Mouse (Mus musculus): ENCODE data around the gene Cacna1s. TPM values are rescaled to one million over a fixed set of nuclear protein-coding genes. Genes with fewer than 3 reads are reported as not detected.
A peak's percentile ranks its signal among the peaks of the same experiment; 100 is the strongest.

The Cacna1s gene
- polyA plus RNA-seq, 3 experiments from 2014 or later = 2.7 to 5.0 (median 4.9) TPM

DNA sequence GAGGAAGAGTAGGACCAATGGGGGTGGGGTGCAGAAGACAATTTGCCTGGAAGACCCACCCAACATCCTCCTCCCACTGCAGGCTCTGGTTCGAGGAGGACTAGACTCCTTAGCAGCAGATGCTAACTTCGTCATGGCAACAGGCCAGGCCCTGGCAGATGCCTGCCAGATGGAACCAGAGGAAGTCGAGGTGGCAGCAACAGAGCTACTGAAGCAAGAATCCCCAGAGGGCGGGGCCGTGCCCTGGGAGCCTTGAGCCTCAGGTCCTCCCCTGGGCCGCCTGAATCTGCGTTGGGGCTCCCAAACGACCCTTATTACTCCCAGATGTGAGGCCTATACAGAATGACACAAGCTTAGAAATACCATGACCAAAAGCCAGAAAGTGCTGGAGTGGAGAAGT is 66.3 kb downstream of the Cacna1s start:
- no peak for ATAC-seq

DNA sequence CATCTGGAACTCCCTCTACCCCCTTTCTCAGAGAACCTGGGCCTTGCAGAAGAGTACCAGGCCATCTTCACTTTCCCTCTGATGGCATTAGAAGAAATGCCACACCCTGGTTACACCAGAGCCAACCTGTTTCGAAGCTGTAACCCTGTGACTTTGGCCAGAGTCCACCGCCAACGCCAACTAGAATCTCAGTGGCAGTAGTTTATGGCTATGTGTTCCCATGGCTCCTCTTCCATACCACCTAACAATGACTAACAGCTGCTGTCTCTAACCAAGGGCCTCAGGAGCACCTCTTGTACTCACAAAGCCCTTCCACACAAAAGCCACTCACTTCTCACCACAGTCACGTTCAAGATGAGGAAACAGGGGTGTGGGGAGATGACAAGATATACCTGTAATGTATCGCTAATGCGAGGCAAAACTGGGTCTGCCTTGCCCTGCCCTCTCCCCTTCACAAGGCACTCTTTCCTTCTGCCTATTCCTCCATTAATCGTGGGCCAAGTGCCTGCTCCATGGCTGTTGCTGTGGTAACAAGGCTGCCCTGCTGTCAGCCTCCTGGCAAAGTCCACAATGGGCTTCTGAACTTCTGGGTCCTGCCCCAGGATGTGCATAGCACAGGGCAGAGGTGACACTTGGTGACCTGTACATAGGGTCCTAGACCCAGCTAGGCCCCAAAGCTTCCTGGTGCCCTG is 67.2 kb downstream of the Cacna1s start:
- no peak for ATAC-seq

DNA sequence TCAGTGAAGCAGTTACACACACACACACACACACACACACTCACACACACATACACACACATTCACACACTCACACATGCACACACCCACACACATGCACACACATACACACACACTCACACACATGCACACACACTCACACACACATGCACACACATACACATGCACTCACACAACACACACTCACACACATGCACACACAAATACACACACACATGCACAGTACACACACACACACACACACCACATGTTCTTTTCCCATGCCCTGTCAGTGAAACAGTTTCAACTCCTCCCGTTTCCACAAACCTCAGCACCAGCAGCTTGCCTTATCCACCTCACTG is 67.7 kb downstream of the Cacna1s start:
- no peak for ATAC-seq

DNA sequence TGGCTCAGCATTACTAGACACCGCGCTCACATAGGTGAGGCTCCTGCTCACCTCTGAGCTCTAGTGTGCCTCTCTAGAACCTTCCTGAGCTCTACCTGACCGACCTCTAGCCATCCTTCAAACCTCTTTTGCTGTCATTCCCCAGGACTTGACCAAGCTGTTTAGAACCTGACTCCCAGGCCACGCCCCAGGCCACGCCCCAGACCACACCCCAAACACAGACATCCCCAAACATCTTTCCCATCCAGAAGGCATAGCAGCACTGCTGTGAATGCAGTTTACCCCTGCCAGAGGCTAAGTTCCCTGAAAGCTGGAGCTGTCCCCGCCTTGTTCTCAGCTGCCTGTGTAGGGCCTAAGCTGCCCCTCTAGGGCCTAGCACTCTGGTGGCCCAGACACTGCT is 68.2 kb downstream of the Cacna1s start:
- ATAC-seq = no peak

DNA sequence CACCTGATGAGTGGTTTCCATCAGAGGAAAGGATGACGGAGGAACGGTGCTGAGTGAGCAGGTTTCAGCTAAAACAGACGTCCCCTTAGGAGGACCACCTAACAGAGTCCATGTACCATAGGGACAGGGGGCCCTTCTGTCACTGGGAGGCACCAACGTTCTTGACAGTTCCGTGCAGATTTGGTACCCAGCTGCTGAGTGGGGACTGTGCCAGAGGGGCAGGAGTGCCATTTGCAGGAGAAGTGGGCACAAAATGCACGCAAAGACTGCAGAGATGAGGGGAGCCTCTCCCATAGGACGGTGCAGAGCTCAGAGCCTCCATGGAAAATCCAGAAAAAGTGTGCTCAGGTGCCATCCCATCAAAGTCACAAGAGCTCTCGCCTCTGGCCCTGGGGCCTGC is 69.5 kb downstream of the Cacna1s start:
- ATAC-seq = no peak

DNA sequence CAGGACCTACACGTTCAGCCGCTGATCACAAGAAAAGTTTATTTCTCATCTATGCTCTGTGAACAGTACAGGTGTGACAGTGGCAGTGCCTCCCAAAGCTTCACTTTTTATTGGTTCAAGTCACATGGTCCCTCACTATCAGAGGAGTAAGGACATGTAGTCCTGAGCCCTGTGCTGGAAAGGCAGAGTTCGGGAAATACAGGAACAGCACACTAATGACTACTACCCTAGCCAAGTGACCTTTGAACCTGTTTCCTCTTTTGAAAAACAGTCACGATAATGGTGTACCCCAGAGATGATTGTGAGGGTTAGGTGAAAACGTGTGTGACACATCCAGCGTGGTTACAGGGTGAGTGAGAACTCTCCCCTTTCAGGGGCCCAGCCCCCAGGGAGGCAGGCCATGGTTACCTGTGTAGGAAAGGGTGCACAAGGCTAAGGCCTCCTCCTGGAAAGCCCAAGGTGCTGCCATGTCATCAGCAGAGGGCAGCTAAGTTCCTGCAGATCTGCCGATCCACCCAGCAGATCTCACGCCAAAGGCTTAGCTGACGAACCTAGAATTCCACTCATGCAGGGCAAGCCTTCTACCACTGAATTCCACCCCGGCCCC is 73.7 kb downstream of the Cacna1s start:
- ATAC-seq = no peak

DNA sequence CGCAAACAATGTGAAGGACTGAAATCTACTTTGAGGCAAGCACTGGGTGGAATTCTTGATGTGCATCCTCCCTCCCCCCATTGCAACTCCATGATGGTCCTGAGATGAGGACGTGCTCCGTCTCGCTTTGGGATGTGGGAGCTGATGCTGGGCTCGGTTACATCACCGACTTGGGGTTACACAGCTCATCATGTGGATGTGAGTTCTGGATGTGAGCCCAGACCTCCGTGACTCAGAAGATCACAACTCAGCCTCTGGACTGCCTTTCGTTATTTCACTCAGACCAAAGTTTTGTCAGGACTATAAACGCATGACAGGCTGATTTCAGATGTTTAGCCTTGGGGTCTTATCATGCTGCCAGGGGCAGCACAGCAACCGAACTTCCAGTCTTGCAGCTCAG is 74.3 kb downstream of the Cacna1s start:
- no peak for ATAC-seq

DNA sequence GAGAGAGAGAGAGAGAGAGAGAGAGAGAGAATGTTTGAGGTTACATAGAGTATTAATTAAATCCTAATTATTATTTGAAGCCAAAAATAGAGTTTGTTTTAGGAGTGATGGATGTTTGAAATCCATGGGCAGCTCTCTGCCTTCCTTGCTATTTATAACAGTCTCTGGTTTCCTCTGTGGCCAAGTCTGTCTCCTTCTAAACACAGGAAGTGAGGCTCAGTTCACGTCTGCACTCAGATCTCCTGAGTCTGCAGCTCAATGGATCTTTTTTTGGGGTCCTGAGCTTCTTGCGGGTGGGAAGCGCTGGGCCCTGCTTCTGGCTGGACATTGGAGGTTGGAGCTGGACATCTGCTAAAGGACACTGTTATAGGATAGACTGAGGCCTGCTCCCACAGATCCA is 75.3 kb downstream of the Cacna1s start:
- peak; percentile 44 for ATAC-seq

DNA sequence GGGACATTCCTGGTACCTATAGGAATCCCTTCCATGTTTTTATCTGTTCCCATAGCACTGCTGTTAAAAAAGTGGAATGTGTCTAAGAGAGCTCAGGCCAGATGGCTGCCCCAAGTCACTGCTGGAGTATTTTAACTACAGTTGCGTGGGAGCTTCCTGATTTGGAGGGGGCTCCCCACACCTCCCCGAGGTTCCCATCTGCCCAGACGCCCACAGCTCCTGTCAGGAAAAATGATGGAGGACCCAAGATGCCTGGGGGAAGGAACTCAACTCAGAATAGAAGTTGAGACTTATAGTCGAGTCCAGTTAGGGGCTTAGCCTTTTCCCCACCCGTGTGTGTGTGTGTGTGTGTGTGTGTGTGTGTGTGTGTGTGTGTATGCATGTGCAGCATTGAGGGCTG is 75.9 kb downstream of the Cacna1s start:
- ATAC-seq = no peak

DNA sequence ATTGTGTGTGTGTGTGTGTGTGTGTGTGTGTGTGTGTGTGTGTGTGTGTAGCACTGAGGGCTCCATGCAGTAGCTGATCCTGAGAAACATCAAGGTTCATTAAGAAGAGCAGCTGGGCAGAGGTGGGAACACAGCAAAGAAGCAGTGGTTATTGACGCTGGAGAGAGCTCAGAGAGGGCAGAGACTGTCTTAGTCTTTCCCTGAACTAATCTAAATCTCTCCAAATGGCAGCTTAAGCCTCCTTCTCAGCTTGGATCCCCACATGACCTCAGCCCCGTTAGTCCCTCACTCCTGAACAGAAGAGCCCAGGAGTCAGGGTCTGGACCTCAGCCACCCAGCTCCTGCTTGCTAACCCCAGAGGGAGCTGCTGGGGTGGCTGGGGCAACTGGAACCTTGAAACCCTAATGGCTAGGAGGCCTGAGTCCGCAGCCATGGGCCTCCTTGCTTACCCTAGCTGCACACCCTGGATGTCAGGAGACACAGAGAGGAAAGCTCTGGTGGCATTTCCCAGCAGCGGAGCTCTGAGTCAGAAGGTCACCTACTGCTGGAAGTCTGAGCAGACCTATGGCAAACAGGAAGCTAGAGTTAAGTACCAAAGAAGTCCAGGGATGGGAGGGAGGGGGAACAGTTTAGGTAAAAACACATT is 76.5 kb downstream of the Cacna1s start:
- ATAC-seq = no peak

DNA sequence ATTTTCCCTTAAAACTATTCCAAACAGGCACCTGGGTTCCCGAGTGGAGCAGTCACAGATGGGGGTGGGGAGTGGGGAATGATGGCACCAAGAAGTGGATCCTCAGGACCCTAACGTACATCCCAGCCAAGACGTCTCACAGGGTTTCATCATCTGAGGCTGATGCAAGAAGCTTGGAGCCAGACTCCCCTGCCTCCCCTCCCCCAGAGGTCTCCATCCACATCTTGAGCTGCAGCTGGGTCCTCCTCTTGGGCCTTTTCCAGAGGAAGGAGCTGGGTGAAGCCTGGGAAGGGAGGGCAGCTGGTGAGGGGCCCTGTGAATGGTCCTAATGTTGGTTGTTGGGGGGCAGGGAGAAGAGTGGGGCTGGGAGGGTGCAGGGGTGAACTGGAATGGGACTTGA is 77.6 kb downstream of the Cacna1s start:
- no peak for ATAC-seq

DNA sequence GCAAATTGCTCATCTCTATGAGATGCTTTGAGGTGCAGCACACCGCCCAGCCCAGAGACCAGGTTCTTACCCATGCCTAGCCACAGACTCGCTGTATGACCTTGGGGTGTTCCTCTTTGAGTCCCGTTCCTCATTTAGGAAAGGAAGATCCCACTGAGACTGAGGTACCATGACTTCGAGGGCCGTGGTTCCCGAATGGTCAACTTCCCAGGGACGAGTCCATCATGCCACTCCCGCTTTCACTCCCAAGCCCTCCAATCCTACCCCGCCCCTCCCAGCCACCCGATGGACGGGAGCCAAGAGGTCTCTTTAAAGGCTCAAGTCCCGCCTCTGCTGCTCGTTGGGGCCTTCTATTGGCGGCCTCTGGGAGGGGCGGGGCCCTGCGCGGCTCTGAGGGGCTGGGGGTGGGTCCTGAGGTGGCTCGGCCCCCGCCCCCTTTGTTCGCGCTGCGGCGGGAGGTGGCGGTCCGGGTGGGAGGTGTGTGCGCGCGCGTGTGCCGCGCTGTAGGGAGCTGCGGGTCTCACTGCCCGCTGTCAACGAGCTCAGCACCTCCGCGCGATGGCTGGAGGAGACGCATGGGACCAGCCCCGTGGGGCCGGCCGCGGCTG is 78.5 kb downstream of the Cacna1s start, which contains the start of gene Kif21b:
Gene Kif21b, plus strand, starts transcription at position 439 of the 608 bp plus-strand sequence.
- peak; percentile 69 for ATAC-seq

DNA sequence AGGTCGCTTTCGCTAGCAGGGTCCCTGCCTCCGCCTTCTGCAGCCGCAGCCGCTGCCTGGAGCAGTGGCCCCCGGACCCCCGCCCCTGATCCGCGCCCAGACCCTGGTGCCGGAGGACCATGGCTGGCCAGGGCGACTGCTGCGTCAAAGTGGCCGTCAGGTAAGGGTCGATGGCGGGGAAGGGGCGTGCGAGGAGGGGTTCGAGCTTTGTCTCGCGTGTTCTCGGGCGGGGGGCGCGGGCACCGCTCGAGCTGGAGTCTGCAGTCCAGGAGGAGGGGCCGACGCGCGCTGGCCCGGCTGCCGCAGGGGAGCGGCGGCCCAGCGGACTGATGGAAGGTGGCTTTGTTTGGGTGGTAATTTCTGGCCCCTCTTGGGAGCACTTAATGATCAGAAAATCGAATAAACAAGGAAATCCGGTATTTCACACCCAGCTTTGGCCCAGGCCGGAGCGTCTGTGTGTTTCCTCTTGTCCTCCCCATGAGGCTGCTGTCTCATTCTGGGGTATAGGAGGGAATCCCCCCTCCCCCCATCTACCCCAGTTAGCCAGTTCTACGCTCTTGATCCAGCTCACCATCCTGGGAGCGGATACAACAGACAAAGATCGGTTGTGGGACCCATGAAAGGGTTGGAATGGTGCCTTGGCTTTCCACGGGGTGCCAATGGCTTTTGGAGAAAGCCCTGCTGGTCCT is 79.2 kb downstream of the Cacna1s start:
- ATAC-seq = no peak

DNA sequence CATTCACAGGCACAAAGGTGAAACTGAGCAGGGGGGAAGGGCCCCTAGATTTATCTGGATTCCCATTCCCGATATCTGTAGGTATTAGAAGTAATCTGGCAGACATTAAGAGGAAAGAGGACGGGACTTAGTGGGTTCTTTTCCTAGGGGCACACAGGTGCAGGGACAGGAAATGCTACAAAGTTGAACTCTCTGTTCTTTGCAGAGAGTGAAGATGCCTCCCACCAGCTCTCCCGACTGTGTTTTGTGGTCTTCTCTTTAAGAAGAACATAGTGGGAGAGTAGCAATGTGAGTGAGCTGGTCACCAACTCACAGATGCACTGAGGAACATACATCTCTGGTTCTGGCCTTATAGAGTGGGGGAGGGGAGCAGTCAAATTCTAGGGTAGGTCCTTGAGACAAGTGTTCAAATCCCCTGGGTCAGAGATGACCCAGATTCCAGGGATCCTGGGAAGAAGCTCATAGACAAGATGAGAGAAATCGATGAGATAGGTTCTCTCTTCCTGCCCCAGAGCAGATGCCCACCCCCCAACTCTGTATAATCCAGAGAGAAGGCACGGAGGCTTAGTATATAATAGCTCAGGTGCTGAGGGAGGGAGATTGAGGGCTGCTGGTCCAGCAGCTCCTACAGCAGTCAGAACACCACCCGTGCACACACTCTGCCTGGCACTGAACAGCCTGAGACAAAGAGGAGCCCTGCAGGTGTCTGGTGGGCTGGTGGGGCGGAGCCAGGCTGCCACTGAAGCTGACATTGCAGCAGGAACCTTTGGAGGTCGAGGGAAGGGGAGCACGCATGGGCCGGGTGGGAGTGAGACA is 80.0 kb downstream of the Cacna1s start:
- no peak for ATAC-seq

DNA sequence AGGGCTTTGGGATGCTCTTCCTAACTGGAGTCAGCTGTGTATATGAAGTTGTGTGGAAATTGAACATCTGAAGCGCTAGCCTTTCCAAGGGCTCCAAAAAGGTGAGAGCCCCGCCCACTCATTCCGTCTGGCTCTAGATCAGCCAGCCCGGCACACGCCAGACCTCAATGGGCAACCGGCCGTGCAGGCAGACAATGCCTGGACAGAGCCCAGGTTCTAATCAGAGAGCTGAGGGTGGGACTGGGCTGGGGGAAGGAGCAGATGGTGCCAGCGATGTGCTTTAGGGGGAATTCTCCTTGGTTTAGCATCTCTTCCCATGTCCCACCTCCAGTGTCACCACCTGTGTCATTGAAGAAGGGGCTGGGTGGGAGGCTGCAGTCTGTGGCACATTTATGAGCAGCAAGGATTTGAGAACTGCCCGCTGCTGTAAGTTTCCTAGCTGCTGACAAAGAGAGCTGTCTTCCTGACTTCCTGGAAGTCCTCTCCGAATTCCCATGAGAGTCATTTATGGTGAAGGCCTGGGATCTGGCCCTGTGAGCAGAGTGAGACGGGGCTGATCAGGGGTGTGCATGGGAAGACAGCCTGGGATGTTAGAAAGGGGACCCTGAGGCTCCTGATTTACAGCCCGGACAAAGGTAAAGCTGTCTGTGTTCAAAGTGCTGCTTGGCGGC is 81.2 kb downstream of the Cacna1s start:
- no peak for ATAC-seq

DNA sequence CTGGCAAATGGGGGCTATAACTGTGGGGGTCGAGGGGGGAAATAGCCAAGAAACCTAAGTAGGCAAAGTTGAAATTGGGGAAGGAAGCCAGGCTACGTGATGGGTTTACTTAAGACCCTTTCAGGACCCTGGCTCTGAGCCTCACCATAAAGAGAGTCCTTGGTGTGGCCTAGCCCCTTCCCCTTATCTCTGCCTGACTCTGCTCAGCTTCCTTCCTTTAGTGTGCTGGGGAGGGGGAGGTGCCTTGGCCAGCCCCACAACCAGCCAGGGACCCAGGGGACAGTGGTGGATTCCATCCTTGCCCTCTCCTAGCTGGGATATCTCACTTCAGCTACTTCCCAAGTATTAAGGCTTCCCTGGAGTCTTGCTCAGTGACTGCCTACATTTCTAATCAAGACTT is 82.0 kb downstream of the Cacna1s start:
- ATAC-seq = no peak

DNA sequence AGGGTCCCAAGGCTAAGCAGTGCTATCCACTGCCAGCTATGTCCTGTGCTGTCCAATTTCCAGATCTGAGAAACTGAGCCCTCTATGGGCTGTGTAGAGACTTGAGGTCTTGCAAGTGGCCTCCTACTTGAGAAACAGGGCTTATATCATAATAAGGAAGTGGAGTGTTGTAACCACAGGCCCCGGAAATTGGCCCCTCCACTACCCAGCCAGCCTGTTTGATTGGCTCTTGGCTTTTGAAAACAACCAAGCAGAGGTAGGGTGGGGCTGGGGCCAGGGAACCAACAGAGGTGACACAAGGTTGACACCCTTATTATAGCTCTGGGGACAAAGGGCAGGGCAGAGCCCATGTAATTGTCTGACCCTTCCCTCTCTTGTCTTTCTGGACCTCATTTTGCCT is 82.5 kb downstream of the Cacna1s start:
- peak; percentile 65 for ATAC-seq

DNA sequence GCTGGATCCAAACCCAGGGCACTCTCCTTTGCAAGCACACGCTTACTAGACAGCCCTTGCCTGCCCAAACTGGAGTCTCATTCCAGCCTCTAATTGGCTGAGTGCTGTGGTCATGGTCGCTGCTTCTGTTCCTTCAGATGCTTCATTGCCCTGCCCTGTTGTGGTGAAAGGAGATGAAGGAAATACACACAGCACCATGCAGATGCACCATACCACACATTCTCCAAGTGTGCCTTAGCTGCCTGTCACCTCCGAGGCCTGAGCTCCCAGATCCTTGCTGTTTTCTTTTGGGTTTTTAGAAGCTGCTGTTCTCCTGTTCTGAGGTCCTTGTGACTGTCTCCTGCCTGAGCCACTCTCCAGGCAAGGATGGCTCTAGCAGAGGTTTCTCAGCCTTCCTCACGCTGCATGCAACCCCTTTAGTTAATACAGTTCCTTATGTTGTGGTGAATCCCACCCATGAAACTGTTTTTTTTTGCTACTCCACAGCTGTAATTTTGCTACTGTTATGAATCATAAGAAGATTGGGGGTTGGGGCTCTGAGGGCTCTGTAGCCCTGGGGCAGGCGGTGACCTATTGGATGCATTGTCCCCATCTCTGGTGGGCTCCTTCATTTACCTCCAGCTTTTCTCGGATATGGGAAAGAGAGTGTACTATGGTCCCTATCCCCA is 83.4 kb downstream of the Cacna1s start:
- no peak for ATAC-seq

DNA sequence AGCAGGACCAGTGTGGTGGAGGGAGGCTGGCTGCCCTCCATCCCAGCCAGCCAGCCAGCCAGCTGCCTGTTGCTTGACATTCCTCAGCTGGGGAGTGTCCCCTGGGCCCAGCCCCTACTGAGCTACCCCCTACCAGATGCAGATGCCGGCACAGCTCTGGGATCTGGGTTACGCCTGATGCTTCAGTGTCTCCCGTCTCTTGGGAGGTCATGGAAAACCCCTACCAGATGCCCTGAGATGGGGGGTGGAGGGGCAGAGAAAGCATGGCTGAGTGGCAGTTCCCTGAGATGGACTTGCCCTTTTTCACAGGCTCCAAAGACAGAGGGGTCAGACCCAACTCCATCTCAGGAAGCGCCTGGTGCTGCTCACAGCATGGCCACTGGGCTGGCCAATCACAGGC is 84.0 kb downstream of the Cacna1s start:
- ATAC-seq = no peak

DNA sequence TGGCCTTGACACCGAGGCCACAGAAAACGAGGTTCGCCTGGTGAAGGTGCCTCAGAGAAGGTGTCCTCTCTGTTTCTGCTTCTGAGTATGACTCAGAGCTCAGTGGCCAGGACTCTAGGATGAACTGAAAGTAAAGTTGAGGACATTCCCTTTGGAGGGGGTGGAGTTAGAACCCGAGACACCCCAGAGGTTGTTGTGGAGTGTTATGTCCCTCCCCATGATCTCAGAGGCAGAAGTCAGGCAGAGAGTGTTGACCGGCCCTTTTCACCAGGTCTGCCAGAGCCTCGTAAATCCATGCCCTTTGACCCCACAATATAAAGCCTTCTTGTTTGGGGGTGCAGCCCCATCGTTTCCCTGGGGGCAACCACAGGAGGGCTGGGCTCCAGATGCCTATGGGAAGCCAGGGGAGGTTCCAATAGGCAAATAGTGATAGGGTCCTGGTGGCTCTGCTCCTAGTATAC is 84.6 kb downstream of the Cacna1s start:
- no peak for ATAC-seq

DNA sequence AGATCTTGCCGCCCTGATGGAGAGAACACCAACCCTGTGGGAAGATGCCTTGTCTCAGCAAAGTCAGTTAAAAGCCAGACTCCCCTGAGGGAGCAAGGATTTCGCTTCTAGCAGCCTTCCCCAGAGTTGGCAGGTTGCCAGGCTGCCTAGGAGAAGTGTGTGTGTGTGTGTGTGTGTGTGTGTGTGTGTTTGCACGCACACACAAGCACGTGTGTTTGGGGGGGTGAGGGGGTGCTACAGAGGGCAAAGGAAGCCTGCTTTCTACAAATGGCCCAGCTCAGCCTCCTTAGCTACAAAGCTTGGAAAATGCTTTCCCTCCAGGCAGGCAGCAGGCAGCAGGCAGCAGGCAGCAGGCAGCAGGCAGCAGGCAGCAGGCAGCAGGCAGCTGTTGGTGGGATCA is 85.0 kb downstream of the Cacna1s start:
- ATAC-seq = no peak

Data from inflammation-experienced regulatory T-cells, adult 6 months (primary cell).